Mouse (Mus musculus) heart, embryonic 14.5 days (tissue): ENCODE measurements around the gene Dpp7. TPM values are rescaled to one million over a fixed set of nuclear protein-coding genes. Genes with fewer than 3 reads are reported as not detected.

ENCODE experiments used
- ATAC-seq: fragments of 200-750 bp; cut with Nextera tagmentation; 2 replicates; pipeline ENCODE4 v1.8.0; 2017; ENCODE audit warnings: low read depth, moderate TSS enrichment; ENCODE audit not compliant: insufficient number of reproducible peaks, insufficient read depth, low FRiP score
- H3K27ac ChIP-seq, 2 experiments: fragments of 200-500 bp in 1 of 2; fragments of 300-500 bp in 1 of 2; sonication (generic) in 1 of 2; replicated peaks in 1 of 2; 2 replicates each; pipeline ENCODE4 v1.5.1; 2012 to 2014; ENCODE audit warnings: low read depth in 2 of 2, low read length in 2 of 2, control low read depth in 1 of 2, mild to moderate bottlenecking in 1 of 2, mixed read lengths in 1 of 2; ENCODE audit not compliant: control insufficient read depth in 1 of 2, insufficient read depth in 1 of 2
- H3K27me3 ChIP-seq: fragments of 300-500 bp; sonication (generic); 2 replicates; pipeline ENCODE4 v1.6.1; 2014; ENCODE audit warnings: mild to moderate bottlenecking, low read length, control low read depth; ENCODE audit not compliant: control insufficient read depth, insufficient read depth
- H3K36me3 ChIP-seq: fragments of 300-500 bp; sonication (generic); 2 replicates; pipeline ENCODE4 v1.6.1; 2014; ENCODE audit warnings: mild to moderate bottlenecking, control low read depth, low read length, mixed read lengths; ENCODE audit not compliant: control insufficient read depth, insufficient read depth
- H3K4me1 ChIP-seq, 2 experiments: fragments of 200-500 bp in 1 of 2; fragments of 300-500 bp in 1 of 2; sonication (generic) in 1 of 2; 2 replicates each; pipeline ENCODE4 v1.6.1; 2012 to 2014; ENCODE audit warnings: low read length in 2 of 2, control low read depth in 1 of 2, mixed read lengths in 1 of 2; ENCODE audit not compliant: control insufficient read depth in 2 of 2, insufficient read depth in 2 of 2
- H3K4me2 ChIP-seq: fragments of 300-500 bp; sonication (generic); 2 replicates; pipeline ENCODE4 v1.6.1; 2014; ENCODE audit warnings: mild to moderate bottlenecking, low read length
- H3K4me3 ChIP-seq, 2 experiments: fragments of 200-500 bp in 1 of 2; fragments of 300-500 bp in 1 of 2; sonication (generic) in 1 of 2; 2 replicates each; pipeline ENCODE4 v1.5.1; 2012 to 2014; ENCODE audit warnings: low read length in 2 of 2, mild to moderate bottlenecking in 2 of 2, control low read depth in 1 of 2, low read depth in 1 of 2, moderate library complexity in 1 of 2; ENCODE audit not compliant: control insufficient read depth in 1 of 2, insufficient read depth in 1 of 2
- H3K9ac ChIP-seq: fragments of 300-500 bp; sonication (generic); 2 replicates; pipeline ENCODE4 v1.6.1; 2014; ENCODE audit warnings: mild to moderate bottlenecking, low read length
- H3K9me3 ChIP-seq: fragments of 300-500 bp; sonication (generic); 2 replicates; pipeline ENCODE4 v1.6.1; 2016; ENCODE audit warnings: low read length, control low read depth; ENCODE audit not compliant: control insufficient read depth
- WGBS: fragments of 180-500 bp; shearing (Covaris S2); extraction: QIAGEN DNeasy Blood & Tissue Kit; methylation state at CpG from one replicate; pipeline ENCODE4 v1.1.7; 2014; 5-methylcytosine and 5-hydroxymethylcytosine counted together
- polyA plus RNA-seq: library from polyadenylated mRNA; unstranded; fragments of >200 nt; fragmentation: Nextera tagmentation; extraction: Ambion mirVana; gene quantifications from 2 replicates; pipeline ENCODE4 v1.2.1, GENCODE M21; 2014

Gene Dpp7
- polyA plus RNA-seq, 1 experiment from 2014 or later, result 11.5 TPM

DNA sequence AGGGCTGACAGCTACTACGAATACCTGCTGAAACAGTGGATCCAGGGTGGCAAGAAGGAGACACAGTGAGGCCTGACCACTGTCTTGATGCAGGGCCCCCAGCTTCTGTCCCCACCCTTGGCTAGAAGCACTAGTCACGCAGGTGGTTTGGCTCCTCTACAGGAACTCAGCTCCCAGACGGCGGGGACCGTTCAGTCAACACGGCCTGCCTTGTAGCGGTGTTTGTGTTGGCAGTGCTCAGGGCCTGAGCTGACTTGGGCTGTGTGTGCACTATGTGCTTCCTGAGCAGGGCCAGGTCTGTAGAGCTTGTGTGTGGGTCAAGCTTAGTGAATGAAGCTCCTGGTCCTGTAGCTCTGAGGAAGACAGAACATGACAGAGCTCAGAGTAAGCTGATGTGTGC, 8.0 kb downstream of the Dpp7 start:
- 85% methylated on average over 7 of the region's 7 CpGs for WGBS
- no peak for ATAC-seq
- H3K36me3 ChIP-seq, result peaks cover 98% of the 10 kb centered on the region

DNA sequence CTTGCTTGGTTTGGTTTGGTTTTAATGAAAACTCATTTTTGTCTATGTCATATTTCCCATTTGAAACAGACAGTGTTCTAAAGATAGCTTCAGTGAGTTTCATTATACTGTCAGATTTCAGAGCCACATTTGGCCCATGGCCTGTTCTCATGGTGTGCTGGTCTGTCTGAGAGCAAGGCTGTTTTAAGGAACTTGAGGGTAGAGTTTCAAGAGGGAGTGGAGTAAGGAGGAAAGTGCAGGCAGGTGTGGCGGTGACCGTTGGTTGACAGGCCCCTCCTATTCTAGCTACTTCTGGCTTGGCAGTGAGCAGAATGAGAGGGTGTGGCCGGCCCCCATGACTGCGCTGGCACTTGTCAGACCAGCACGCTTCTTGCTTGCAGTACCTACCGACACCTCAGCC, 17.9 kb downstream of the Dpp7 start:
- Histone ChIP-seq H3K4me1 (peaks cover 0 to 3% of the 10 kb centered on the region in 2 experiments; a peak in 2 of 4 replicates), H3K27me3 (no peaks in the 10 kb centered on the region), H3K4me2 (no peak overlapping the region), H3K36me3 (peaks cover 93% of the 10 kb centered on the region), H3K4me3 (no peak overlapping the region), H3K9ac (no peak overlapping the region), H3K9me3 (no peaks in the 10 kb centered on the region), H3K27ac (no peak overlapping the region)
- no peak for ATAC-seq
- 89% methylated on average over 6 of the region's 6 CpGs for WGBS

More for the DNA sequence above, 8.0 kb downstream of the Dpp7 start:
- Histone ChIP-seq H3K4me2 (no peak overlapping the region), H3K27me3 (no peaks in the 10 kb centered on the region), H3K9ac (no peak overlapping the region), H3K9me3 (no peaks in the 10 kb centered on the region), H3K4me1 (no peaks in the 10 kb centered on the region), H3K27ac (no peak overlapping the region), H3K4me3 (no peak overlapping the region)

- H3K27ac ChIP-seq, result no peak overlapping the region
- H3K4me1 ChIP-seq, result peaks cover 2 to 14% of the 10 kb centered on the region in 2 experiments; a peak in 3 of 4 replicates
- peak overlapping the region; percentile 93 for H3K9ac ChIP-seq
- H3K27me3 ChIP-seq, result no peaks in the 10 kb centered on the region
- ATAC-seq, result no peak
- 78% methylated on average over 2 of the region's 2 CpGs for WGBS
- peak overlapping the region; percentile 96; a peak in 3 of 4 replicates for H3K4me3 ChIP-seq
- no peaks in the 10 kb centered on the region for H3K9me3 ChIP-seq
- peaks cover 51% of the 10 kb centered on the region for H3K36me3 ChIP-seq
- peak overlapping the region; percentile 97 for H3K4me2 ChIP-seq
These were observed 22.6 kb downstream of the Dpp7 start for GRCm38 (mm10) chr2:25333569-25333968.

DNA sequence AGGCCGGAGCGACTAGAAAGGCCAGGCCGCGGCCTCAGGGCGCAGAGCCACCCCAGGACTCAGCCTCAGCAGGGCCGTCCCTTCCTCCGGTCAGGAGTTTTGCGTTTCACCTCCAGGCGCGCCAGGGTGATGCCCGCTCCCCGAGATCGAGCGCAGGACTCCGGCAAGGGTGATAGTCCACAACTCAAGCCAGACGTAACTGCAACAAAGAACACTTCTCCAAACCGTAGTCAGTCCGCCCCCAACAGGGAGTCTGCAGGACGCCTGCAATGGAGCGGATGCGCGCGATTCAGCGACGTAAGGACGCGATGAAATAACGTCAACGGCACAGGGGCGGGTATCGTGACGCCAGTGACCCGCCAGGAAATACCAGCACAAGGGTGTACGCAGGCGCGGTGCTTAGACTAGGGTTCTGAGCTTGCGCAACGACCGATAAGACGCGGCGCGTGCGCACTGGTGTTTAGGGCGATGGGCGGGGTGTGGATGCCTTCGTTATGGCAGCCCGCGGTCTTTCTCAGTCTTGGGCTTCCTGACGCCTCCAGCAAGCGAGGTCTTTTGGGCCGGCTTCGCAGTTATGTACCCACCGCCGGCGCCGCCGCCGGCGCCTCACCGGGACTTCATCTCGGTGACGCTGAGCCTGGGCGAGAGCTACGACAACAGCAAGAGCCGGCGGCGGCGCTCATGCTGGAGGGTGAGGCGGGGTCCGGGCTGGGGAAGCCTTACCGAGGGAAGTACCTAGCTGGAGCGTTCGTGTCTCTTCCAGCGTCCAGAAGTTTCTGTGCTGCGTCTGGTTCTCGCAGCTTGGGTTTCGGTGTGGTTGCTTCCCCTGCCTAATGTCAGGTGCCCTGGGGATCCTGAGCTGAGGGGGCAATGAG, 23.6 kb downstream of the Dpp7 start, which contains the start of gene Man1b1:
Man1b1 (plus strand) TSS at position 53 of the 875 bp plus-strand sequence.
- ATAC-seq, result peak; percentile 98
- peak within 1 kb of the TSS; percentile 96 for H3K4me3 ChIP-seq
- peak within 1 kb of the TSS; percentile 97 for H3K4me2 ChIP-seq
- H3K27ac ChIP-seq, result peak within 1 kb of the TSS; percentile 83 to 93
- no peaks in the 10 kb centered on the region for H3K27me3 ChIP-seq
- peaks cover 2 to 14% of the 10 kb centered on the region in 2 experiments; a peak in 3 of 4 replicates for H3K4me1 ChIP-seq
- no peaks in the 10 kb centered on the region for H3K9me3 ChIP-seq
- peaks cover 41% of the 10 kb centered on the region for H3K36me3 ChIP-seq
- H3K9ac ChIP-seq, result peak within 1 kb of the TSS; percentile 93
- under 1% methylated on average over 78 of the region's 78 CpGs for WGBS

- H3K9me3 ChIP-seq, result no peaks in the 10 kb centered on the region
- H3K4me1 ChIP-seq, result peaks cover 2 to 14% of the 10 kb centered on the region in 2 experiments; a peak in 3 of 4 replicates
- WGBS, result 57% methylated on average over 9 of the region's 9 CpGs
- ATAC-seq, result no peak
- peak overlapping the region; percentile 96 for H3K4me3 ChIP-seq
- H3K27me3 ChIP-seq, result no peaks in the 10 kb centered on the region
- no peak overlapping the region for H3K27ac ChIP-seq
- peak overlapping the region; percentile 71 for H3K4me2 ChIP-seq
- peaks cover 30% of the 10 kb centered on the region for H3K36me3 ChIP-seq
- H3K9ac ChIP-seq, result peak overlapping the region; percentile 93
These were observed 24.7 kb downstream of the Dpp7 start for GRCm38 (mm10) chr2:25331470-25331869.

- Histone ChIP-seq H3K36me3 (0 out of 2 replicates have a peak, but pooled peaks cover under 1% of the 10 kb centered on the region), H3K27me3 (no peaks in the 10 kb centered on the region), H3K27ac (no peak overlapping the region), H3K4me2 (no peak overlapping the region), H3K9me3 (no peaks in the 10 kb centered on the region), H3K9ac (no peak overlapping the region), H3K4me3 (no peak overlapping the region), H3K4me1 (peaks cover 2 to 12% of the 10 kb centered on the region in 2 experiments; a peak in 3 of 4 replicates)
- no peak for ATAC-seq
- 34% methylated on average over 7 of the region's 7 CpGs for WGBS
These were observed 27.7 kb downstream of the Dpp7 start for GRCm38 (mm10) chr2:25328440-25328839.

GRCm38 (mm10) chr2:25326036-25326435, 30.1 kb downstream of the Dpp7 start:
- Histone ChIP-seq H3K27me3 (0 out of 2 replicates have a peak, but pooled peaks cover 1% of the 10 kb centered on the region), H3K9ac (no peak overlapping the region), H3K4me3 (no peak overlapping the region), H3K36me3 (no peaks in the 10 kb centered on the region), H3K4me1 (peaks cover 0 to under 1% of the 10 kb centered on the region in 2 experiments; a peak in 1 of 4 replicates), H3K4me2 (no peak overlapping the region), H3K27ac (no peak overlapping the region), H3K9me3 (no peaks in the 10 kb centered on the region)
- no peak for ATAC-seq
- 64% methylated on average over 2 of the region's 2 CpGs for WGBS
